Mouse (Mus musculus) liver (tissue): ENCODE results near the gene Sgpl1.

Experiments used
- DNase-seq: peaks from one replicate; pipeline ENCODE4 v3.0.0-alpha.2; 2020; ENCODE audit warnings: mixed read lengths

The Sgpl1 gene

DNA sequence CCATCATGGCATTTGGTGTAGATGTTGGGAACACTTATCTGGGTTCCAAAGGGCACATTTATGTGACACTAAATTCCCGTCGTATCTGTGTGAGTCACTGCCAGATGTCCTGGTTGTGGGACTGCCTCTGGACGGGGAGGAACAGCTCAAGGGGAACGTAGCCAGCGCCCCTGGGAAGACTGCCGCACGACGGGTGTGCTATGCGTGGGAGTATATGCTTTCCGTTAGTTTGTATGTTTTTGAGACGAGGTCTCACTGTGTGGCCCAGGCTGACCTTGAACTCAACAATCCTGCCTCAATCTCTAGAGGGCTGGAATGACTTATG is 66.6 kb downstream of the Sgpl1 start:
- DNase-seq = no peak

DNA sequence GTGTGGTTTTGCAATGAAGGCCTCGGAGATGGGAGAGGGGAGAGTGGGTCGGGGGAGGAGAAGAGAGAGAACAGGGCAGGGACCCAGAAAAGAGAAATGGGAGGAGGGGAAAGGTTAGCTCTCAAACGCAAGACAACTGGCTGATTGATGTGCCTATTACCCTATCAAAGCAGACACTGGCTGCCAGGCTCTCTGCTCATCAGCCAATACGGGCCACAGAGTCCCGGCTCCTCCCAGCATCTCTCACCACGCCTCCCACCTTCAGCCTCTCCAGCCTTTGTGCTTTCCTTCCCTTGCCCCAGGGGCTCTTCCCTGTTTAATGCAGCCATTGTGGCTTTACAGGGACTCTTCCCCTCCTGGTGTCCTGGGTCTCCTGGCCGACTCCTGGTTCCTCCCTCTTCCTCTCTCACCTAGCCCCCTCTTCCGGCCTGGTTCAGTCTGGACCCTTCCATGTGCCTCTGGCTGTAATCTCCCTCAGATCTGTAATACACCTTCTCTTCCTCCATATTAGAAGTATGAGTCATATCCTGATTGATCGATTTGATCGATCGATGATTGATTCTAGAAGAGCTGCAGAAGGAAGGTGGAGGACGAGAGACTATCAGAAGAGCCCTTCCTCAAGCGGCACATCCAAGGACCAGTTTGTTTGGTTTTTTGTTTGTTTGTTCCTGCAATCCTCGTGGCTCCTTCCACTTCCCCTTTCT is 67.1 kb downstream of the Sgpl1 start:
- DNase-seq = peak; percentile 78

DNA sequence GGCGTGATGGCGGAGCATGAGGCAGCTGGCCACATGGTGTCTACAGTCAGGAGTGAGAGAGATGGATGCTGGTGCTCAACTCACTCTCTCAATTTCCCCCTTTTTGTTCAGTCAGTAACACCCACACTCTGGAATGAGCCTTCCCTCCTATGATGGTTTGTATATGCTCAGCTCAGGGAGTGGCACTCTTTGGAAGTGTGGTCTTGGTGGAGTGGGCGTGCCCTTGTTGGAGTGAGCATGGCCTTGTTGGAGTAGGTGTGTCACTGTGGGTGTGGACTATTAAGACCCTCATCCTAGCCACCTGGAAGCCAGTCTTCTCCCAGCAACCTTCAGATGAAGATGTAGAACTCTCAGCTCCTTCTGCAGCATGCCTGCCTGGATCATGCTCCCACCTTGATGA is 71.9 kb downstream of the Sgpl1 start:
- DNase-seq = no peak

DNA sequence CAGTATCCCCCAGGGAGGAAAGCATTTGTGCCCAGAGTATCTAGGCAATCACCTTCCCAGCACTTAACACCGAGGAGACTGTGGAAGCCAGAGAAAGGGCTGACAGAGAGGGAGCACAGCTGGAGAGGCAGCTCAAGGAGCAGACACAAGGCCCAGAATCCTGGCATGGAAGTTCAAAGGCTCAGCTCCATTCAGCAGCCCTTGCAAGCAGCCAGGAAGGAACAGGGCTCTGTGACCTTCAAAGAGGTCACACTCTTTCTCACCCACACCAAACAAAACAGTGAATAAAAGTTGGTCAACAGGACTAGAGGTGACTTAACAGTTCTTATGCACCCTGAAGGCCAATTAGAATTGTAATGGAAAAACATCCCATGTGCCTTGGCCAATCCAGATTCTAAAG is 72.9 kb downstream of the Sgpl1 start:
- DNase-seq = no peak

DNA sequence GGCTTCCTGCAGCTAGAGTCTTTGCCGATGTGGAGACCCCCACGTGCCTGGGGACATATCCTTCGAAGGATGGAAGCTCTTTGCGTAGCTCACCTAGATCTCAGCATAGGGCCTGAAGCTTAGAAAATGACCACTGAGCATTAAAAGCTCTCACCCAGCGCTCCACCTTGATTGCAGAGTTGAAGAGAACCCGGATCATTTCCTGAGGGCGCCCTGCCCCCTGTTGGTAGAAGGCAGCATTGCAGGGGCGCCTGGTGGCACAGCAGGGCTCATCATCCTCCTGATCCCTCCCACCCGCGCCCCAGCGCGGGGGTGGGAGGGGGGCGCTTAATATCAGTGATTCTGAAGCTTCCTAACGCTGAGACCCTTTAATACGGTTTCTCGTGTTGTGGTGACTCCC is 75.2 kb downstream of the Sgpl1 start:
- DNase-seq = peak; percentile 50

DNA sequence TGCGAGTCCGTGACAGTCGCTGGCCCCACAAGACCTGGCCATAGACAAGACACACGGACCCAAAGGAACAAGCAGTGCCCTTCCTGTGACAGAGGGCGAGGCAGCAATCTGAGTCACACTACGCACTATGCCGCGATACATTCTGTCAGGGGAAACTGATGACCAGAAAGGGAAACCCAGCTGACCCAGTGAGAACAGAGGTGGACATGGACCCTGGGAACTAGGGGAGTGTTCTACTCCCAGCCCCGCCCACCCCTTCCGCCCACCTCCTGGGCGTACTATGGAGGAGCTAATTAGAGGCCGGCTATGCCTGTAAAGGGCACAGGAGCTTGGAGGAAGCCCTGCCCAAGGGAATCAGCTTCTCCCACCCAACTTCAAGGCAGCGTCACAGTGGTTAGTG is 78.3 kb downstream of the Sgpl1 start:
- DNase-seq = no peak

DNA sequence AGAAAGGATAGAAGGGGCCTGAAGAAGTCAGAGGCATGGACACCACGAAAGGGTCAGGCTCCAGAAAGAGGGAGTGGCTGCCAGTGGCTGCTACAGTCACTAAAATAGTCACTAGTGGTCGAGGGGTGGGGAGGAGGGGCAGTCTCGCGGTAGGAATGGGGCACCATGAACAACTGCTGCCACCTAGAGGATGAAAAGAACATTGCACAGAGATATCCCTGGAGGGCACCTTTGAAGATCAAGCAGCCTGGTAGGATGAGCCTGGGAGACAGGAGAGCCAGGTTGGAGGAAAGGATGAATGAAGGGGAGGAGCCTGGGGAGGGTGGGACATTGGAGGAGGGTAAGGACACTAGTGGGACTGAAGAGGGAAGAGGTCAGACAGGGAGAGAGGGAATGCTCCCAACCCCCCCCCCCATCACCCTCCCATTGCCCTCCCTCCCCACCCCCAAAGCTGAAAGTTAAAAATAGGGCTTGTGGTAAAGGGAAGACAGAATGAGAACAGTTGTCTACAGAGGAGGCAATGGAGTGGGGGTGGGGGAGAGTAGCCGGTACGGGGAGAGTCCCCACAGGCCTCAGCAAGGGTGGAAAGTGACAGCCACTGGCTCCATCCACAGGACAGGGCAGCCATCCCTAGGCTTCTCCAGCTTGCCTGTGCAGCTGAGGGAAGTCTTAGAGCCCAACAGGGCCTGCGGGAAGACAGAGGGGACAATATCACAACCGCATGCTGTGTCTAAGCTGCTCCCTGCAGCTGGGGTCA is 78.9 kb downstream of the Sgpl1 start:
- DNase-seq = peak; percentile 42

DNA sequence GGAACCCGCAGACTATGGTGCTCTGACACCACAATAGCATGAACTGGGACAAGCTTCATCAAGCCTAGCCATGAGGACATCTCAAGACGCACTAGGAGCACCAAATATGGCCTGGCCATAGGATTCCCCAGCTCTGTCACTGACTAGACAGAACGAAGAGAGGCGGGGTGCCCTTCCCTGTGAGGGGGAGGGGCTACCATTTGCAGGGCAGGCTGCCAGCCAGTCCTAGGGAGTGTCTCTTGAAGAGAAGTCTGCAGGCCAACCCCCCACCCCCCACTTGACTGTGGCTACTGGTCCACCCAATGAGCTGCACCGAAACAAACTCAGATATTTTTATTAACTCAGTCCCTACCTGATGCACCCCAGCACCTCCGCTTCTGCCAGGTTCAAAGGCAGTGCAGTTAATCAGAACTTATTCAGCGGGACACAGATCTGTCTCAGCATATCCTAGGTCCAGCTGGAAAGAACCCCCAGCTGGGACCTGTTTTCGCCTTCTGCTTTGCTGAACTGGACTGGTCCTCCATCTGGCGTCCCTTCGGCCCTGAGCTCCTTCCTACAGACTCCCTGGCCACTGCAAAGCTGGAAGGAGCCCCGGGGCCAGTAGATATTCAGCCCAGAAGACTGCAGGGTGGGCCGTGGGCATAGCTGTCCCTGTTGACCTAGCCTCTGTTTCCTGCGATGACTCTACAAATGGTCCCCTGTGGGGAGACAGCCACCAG is 82.1 kb downstream of the Sgpl1 start:
- DNase-seq = peak; percentile 49

DNA sequence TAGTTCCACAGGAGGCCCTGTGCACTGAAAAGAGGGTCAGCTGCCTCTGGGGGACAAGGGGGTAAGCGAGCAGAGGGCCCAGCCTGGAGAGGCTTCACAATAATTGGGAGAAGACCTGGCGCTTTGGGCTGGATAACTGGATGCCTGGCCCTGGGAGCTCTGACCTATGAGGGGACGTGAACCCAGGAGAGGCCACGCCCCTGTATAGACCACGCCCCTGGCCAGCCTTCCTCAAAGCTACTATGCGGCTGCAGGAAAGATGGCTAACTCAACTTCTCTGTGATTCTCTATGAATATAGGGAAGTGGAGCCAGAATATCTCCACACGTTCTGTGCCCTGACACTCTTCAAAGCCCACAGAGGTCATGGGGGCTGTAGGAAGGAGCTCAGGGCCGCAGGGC is 82.9 kb downstream of the Sgpl1 start:
- peak; percentile 72 for DNase-seq

DNA sequence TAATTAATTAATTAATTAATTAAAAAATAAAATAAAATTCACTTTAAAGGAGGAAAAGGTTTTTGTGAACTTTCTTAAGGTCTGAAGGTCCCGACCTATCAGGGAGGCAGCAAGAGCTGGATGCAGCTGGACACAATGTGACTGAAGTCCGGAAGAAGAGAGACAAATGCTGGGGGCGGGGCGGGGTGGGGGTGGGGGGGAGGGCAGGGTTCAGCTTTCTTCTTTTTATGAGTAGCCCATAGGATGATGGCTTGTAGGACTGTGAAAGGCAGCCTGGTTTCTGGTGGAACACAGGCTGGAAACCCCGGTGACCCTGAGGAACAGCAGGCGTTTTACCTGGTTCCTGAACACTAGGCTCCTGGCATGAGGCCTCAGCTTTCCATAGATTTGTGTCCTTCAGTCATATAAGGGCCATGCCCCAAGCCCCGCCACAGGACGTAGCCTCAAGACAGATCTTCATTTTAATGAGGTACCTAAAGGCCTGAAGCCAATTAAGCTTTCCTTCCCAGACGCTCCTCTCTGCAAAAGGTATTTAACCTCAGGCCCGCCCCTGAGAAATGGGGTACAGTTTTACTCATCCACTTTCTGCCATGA is 84.1 kb downstream of the Sgpl1 start:
- DNase-seq = no peak

DNA sequence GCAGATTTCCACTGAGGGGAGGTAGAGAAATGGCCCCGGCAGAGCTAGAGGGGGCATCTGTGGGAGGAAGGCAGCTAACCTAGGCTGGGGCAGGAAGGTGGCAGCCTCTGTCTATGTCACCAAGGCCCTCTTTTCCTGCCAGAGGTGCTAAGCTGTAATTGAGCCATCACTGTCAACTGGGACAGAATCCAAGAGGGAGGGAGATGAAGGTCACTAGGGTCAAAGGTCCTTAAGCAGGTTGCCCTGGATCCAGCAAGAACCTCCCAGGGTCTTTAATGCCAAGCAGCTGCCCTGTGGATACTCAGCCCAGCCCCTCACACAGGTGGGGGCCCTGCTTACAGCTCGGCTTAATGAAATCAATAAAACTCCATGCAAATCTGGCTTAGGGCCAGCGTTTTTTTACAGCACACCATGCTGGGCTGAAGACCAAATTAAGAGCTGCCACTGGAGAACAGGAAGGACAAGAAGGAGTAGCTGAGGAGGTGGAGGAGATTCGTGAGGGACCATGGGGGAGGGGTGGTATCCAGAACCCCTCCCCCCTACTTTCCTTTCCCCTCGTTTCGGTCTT is 87.9 kb downstream of the Sgpl1 start:
- DNase-seq = no peak

DNA sequence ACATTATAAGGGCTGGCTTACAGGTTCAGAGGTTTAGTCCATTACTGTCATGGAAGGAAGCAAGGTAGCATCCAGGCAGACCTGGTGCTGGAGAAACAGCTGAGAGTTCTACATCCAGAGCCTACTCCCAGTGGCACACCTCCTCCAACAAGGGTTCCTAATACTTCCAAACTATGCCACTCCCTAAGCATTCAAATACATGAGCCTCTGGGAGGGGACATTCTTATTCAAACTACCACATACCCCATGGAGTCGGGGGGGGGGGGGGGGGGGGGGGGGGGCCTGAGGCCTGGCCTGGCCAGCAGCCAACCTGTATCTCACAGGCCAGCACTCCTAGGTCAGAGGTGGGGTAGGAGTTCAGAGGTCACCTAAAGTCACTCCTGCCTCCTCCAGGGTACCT is 88.4 kb downstream of the Sgpl1 start:
- no peak for DNase-seq

DNA sequence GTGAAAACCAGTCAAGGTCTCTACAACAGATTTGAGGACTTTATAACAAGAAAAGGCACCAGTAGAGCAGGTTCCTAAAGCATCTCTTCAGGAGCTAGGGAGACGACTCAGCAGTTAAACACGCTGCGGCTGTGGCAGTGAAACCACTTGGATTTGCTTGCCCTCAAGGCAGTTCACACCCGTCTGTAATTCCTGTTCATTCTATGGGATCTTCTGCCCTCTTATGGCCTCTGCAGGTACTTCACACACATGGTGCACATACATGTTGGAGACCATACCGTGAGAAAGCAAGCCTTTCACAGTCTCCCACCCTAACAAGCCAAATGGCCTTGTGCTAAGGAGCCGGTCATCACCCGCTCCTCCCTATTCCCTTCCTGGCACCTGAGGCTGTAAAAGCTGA is 90.8 kb downstream of the Sgpl1 start:
- no peak for DNase-seq

DNA sequence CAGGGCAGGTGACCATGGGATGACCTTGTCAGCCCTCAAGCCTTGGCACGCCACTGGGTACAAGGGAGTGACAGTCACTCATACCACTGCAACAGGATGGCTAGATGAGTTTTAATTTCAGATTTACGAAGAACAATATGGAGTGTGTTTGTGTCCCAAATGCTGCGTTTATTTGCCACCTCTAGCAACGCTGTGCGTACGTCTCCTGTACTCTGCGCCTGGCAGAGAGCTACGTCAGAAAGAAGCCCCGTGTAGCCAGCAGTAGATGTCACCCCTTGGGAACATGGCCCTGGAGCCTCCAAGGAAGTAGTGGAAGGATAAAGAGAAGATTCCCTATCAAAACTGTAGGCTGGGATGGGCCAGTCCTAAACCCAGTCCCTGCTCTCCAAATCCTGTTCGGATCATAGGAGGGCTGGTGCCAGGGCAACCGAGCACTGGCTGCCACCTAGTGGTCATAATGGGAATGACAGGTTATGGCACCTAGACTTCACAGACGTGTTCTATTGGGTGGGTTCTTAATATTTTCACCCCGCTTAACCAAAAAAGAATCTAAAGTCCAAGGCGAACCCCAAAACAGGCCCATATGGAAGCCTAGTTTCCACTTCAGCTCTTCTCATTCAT is 95.4 kb downstream of the Sgpl1 start:
- peak; percentile 71 for DNase-seq
